Mouse (Mus musculus) limb, embryonic 10.5 days (tissue): Measurements from ENCODE around the gene Rrp12. TPM values are rescaled to one million over a fixed set of nuclear protein-coding genes. Genes with fewer than 3 reads are reported as not detected.
A peak's percentile ranks its signal among the peaks of the same experiment; 100 is the strongest.

Experiments used
- DNase-seq: peaks from one replicate; pipeline ENCODE4 v3.0.0-alpha.2; 2017; ENCODE audit warnings: low spot score
- H3K27ac ChIP-seq: fragments of 300-500 bp; sonication (generic); 2 replicates; pipeline ENCODE4 v1.5.1; 2016; ENCODE audit warnings: mild to moderate bottlenecking
- H3K27me3 ChIP-seq: fragments of 300-500 bp; sonication (generic); 2 replicates; pipeline ENCODE4 v1.6.1; 2016; ENCODE audit warnings: low read depth, mild to moderate bottlenecking; ENCODE audit not compliant: poor library complexity, severe bottlenecking
- H3K36me3 ChIP-seq: fragments of 300-500 bp; sonication (generic); 2 replicates; pipeline ENCODE4 v1.6.1; 2016; ENCODE audit warnings: mild to moderate bottlenecking, moderate library complexity
- H3K4me1 ChIP-seq: fragments of 300-500 bp; sonication (generic); 2 replicates; pipeline ENCODE4 v1.6.1; 2016
- H3K4me3 ChIP-seq: fragments of 300-500 bp; sonication (generic); 2 replicates; pipeline ENCODE4 v1.5.1; 2016; ENCODE audit warnings: mild to moderate bottlenecking, moderate library complexity
- H3K9me3 ChIP-seq: fragments of 300-500 bp; sonication (generic); replicated peaks from 2 replicates; pipeline ENCODE4 v1.6.1; 2016; ENCODE audit warnings: mild to moderate bottlenecking
- WGBS: fragments of 180-500 bp; shearing (Covaris S2); methylation state at CpG from one replicate; pipeline ENCODE4 v1.1.7; 2016; 5-methylcytosine and 5-hydroxymethylcytosine counted together
- polyA plus RNA-seq: library from polyadenylated mRNA; unstranded; fragments of >200 nt; fragmentation: Nextera tagmentation; extraction: Ambion mirVana; gene quantifications from 2 replicates; pipeline ENCODE4 v1.2.1, GENCODE M21; 2016

The Rrp12 gene
- polyA plus RNA-seq, 1 experiment from 2014 or later: 31.9 TPM

- H3K27ac ChIP-seq: peak overlapping the region; percentile 93; the same call in 1 of the 2 replicates
- WGBS: 65% methylated on average over 6 of the region's 6 CpGs
- DNase-seq: no peak
- H3K4me1 ChIP-seq: peaks cover 19% of the 10 kb centered on the region
- no peaks in the 10 kb centered on the region for H3K27me3 ChIP-seq
- no peaks in the 10 kb centered on the region for H3K9me3 ChIP-seq
- peak overlapping the region; percentile 86 for H3K4me3 ChIP-seq
- H3K36me3 ChIP-seq: peaks cover 48% of the 10 kb centered on the region
Measured at GRCm38 (mm10) chr19:41913774-41914591, 18.0 kb upstream of the Rrp12 start.

- peaks cover 41% of the 10 kb centered on the region for H3K36me3 ChIP-seq
- peak overlapping the region; percentile 93 for H3K27ac ChIP-seq
- H3K27me3 ChIP-seq: no peaks in the 10 kb centered on the region
- H3K4me1 ChIP-seq: peaks cover 19% of the 10 kb centered on the region
- peak; percentile 65 for DNase-seq
- H3K9me3 ChIP-seq: no peaks in the 10 kb centered on the region
- WGBS: under 1% methylated on average over 53 of the region's 53 CpGs
- peak overlapping the region; percentile 86 for H3K4me3 ChIP-seq
Measured at GRCm38 (mm10) chr19:41912121-41913080, 16.4 kb upstream of the Rrp12 start.

GRCm38 (mm10) chr19:41911178-41912073 is 15.5 kb upstream of the Rrp12 start, which contains the start of gene Pgam1:
Gene Pgam1, plus strand, starts transcription at chr19:41911923.
- WGBS: 6% methylated on average over 52 of the region's 54 CpGs
- H3K27ac ChIP-seq: peak within 1 kb of the TSS; percentile 93
- peak; percentile 100 for DNase-seq
- H3K27me3 ChIP-seq: no peaks in the 10 kb centered on the region
- no peaks in the 10 kb centered on the region for H3K9me3 ChIP-seq
- H3K4me1 ChIP-seq: peaks cover 19% of the 10 kb centered on the region
- H3K4me3 ChIP-seq: peak within 1 kb of the TSS; percentile 86
- H3K36me3 ChIP-seq: peaks cover 31% of the 10 kb centered on the region

DNA sequence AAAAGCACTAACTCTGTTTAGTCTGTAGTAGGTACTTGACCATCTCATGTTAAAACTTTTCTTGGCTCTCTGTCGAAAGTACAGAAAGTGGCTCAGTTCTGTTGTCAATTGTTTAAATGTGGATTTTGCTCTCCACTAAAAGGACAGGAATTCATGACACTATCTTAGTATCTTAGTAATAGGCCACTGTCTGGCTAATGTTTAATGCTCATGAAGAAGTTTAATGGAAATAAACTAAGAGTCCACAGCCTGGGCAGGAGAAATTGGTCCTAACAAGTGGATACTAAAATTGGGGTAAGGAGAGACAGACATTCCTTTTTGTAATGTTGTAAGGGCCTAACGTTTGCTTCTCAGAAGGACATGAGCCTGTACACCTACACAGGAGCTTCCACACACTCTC is 14.4 kb upstream of the Rrp12 start:
- WGBS: 94% methylated on average over 2 of the region's 2 CpGs
- DNase-seq: no peak
- H3K27me3 ChIP-seq: no peaks in the 10 kb centered on the region
- no peak overlapping the region for H3K4me3 ChIP-seq
- peaks cover 19% of the 10 kb centered on the region for H3K4me1 ChIP-seq
- H3K36me3 ChIP-seq: peaks cover 22% of the 10 kb centered on the region
- H3K27ac ChIP-seq: no peak overlapping the region
- H3K9me3 ChIP-seq: no peaks in the 10 kb centered on the region

DNA sequence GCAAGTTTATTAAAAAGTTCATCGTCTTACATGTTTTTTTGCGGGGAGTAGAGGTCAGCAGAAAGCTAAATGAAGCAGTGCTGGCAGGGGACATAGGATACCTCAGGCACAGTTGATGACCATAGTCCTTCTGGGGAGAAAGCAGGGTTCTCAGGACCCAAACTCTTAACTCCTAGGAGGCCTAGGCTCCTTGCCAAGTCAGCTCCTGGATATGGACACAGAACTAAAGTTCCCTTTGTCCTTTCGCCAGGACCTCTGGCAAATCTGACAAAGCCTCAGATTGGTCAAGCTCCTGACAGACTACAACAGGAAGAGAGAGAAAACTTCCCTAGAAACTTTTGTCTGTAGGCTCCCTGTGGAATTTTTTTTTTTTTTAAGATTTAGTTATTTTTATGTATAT is 12.8 kb upstream of the Rrp12 start:
- H3K4me3 ChIP-seq: no peak overlapping the region
- no peak overlapping the region for H3K27ac ChIP-seq
- DNase-seq: no peak
- WGBS: 97% methylated on average over 3 of the region's 3 CpGs
- no peaks in the 10 kb centered on the region for H3K9me3 ChIP-seq
- H3K27me3 ChIP-seq: no peaks in the 10 kb centered on the region
- H3K4me1 ChIP-seq: peaks cover 10% of the 10 kb centered on the region
- peaks cover 5% of the 10 kb centered on the region for H3K36me3 ChIP-seq

DNA sequence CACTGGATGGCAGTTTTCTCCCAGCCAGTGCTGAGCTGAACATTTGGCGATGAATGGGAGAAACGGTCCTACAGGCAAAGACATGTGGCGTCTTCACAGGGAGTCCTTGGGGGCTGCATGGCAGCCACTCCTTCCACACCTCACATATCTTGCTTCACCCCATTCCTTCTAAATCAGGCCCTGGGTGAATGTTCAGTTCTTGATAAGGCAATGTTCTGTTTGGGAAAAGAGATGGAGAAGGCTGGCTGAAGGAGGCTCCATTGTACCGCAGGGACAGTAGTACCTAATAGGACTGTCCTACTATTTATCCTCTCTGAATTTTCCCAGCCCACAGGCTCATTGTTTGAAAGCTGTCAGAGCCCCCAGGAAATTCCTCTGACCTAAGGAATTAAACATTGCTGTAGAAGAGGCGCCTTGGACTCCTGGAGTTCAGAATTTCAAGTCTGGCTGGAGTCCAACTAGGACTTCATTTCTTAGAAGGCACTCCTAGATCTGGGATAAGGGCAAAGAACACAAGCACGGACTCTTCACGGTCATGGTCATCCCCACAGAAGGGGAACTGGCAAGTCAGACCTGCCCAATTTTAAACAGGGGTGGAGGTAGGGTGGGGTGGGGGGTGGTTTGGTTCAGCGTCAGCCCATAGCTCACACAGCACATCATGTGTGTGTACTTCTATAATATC is 11.2 kb upstream of the Rrp12 start:
- WGBS: 63% methylated on average over 8 of the region's 8 CpGs
- no peaks in the 10 kb centered on the region for H3K36me3 ChIP-seq
- H3K27me3 ChIP-seq: no peaks in the 10 kb centered on the region
- H3K4me3 ChIP-seq: no peak overlapping the region
- no peaks in the 10 kb centered on the region for H3K4me1 ChIP-seq
- DNase-seq: no peak
- no peaks in the 10 kb centered on the region for H3K9me3 ChIP-seq
- H3K27ac ChIP-seq: no peak overlapping the region

DNA sequence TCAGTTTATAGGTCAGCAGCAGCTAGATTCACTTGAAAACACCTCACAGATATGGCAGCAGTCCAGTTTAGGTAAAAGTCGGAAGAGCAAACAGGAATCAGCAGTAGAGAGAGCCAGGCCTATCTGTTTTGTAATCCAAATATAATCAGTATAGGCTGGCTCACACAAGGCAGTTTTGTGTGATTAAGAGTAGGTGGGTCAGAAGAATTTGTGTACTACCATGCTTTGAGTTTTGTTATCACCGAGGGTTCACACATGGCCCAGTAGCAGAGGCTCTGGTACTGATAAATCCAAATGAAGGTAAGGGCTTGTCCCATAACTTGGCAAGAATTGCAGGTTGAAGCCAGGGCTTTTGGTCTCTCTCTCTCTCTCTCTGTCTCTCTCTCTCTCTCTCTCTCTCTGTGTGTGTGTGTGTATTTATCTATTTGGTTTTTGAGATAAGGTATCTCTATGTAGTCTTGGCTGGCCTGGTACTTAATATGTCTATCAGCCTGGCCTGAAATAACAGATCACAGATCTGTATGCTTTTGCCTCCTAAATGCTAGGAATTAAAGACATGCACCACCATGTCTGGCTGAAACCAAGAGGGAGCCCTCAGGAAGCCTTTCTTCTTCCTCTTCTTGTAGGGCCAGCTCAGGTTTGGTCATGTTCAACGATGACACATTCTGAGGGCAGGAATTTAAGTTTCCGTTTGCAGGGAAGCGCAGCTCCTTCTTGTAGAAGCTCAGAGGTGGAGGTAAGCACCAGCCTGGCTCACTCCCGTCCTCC is 10.5 kb upstream of the Rrp12 start:
- Histone ChIP-seq H3K9me3 (no peaks in the 10 kb centered on the region), H3K27me3 (no peaks in the 10 kb centered on the region), H3K4me3 (no peak overlapping the region), H3K36me3 (no peaks in the 10 kb centered on the region), H3K4me1 (no peaks in the 10 kb centered on the region), H3K27ac (no peak overlapping the region)
- DNase-seq: no peak
- 67% methylated on average over 6 of the region's 6 CpGs for WGBS

DNA sequence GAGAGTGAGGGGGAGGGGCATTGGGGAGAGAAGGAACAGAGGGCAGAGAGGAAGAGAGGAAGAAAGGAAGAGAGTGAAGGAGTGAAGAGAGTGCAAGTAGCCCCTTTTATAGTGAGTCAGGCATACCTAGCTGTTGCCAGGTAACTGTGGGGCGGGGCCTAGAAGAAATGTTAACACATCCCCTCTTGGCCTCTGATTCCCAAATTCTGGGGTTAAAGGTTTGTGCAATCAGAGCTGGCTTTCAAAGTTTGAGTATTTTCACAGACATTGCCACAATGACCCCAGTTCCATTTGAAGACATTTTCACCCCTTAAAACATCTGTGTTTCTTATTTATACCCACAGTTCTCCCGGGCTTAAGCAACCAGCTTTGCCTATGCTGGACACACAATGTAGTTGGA is 9.3 kb upstream of the Rrp12 start:
- 82% methylated on average over 2 of the region's 2 CpGs for WGBS
- H3K27me3 ChIP-seq: no peaks in the 10 kb centered on the region
- H3K4me3 ChIP-seq: no peak overlapping the region
- H3K27ac ChIP-seq: no peak overlapping the region
- no peaks in the 10 kb centered on the region for H3K36me3 ChIP-seq
- no peaks in the 10 kb centered on the region for H3K9me3 ChIP-seq
- no peak for DNase-seq
- no peaks in the 10 kb centered on the region for H3K4me1 ChIP-seq

DNA sequence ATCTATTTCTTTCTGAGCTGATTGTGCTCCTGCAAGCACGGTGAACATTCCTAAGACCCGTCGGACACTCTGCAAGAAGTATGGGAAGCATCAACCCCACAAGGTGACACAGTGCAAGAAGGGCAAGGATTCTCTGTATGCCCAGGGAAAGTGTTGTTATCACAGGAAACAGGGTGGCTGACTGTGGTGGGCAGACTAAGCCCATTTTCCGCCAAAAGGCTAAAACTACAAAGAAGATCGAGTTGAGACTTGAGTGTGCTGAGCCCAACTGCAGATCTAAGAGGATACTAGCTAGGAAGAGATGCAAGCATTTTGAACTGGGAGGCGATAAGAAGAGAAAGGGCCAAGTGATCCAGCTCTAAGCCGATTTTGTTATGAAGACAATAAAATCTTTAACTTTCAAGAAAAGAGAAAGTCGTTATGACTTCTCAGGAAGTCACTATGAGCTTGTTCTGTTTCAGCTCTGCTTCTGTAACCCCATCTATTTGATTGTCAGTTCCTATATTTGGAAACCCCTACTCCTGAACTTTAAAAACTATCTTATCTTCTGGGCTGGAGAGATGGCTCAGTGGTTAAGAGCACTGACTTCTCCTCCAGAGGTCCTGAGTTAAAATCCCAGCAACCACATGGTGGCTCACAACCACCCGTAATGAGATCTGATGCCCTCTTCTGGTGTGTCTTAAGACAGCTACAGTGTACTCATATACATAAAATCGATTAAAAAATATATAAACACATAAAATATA is 7.0 kb upstream of the Rrp12 start:
- no peak overlapping the region for H3K4me3 ChIP-seq
- no peak for DNase-seq
- no peaks in the 10 kb centered on the region for H3K9me3 ChIP-seq
- no peaks in the 10 kb centered on the region for H3K27me3 ChIP-seq
- no peaks in the 10 kb centered on the region for H3K4me1 ChIP-seq
- WGBS: 91% methylated on average over 10 of the region's 10 CpGs
- H3K27ac ChIP-seq: no peak overlapping the region
- H3K36me3 ChIP-seq: no peaks in the 10 kb centered on the region

DNA sequence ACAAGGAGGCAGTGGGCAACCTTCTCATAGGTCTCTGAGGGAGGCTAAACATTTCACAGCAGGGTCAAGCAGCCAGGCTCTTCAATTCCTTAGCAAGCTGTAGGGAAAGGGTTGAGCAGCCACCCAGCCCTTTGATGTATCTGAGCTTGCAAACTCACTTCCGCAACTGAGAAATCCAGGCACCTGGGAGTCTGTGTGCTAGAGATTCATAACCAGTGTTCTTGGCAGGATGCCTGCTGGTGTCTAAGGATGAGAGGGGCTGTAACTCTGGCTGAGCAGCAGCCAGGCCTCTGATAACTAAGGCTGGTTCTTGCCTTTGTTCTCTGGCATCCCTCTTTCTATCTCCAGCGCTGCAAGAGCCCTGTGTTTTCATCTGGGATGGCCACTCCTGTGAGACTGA is 5.7 kb upstream of the Rrp12 start:
- DNase-seq: no peak
- 57% methylated on average over 2 of the region's 2 CpGs for WGBS
- Histone ChIP-seq H3K27ac (no peak overlapping the region), H3K36me3 (no peaks in the 10 kb centered on the region), H3K4me1 (no peaks in the 10 kb centered on the region), H3K4me3 (no peak overlapping the region), H3K27me3 (no peaks in the 10 kb centered on the region), H3K9me3 (no peaks in the 10 kb centered on the region)

DNA sequence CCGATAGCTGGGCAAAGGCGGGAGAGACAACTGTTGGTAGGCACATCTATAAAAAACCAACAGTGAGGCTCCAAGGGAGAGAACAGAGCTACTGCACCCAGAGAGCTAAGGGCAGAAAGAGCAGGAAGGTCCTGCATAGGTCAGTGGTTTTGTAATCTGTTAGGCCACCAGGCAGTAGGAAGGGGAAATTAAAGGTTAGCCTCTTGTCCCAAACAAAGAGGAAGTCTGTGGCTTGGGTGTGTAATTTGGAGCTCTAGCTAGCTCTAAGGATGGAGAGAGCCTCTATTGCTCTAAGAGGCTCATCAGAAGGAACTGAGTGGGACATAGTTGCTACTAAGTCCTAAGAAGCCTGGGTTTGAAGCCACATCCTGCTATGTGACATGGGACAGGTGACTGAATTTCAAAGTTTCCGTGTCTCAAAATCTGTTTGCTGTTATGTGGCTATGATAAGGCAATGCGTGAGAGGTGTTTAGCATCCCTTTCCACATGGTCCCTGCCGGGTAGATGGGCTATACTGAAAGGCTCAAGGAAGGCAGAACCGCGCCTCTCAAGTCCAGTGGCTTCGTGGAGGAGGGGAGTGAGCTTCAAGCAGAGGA is 4.6 kb upstream of the Rrp12 start:
- no peak for DNase-seq
- Histone ChIP-seq H3K4me3 (no peak overlapping the region), H3K36me3 (no peaks in the 10 kb centered on the region), H3K4me1 (peaks cover 6% of the 10 kb centered on the region), H3K27ac (no peak overlapping the region), H3K27me3 (no peaks in the 10 kb centered on the region), H3K9me3 (no peaks in the 10 kb centered on the region)
- 88% methylated on average over 8 of the region's 8 CpGs for WGBS
